Comparison of ENCODE assay signal across 11 mouse cellular contexts in genomic region chr13:101855141-101855540, GRCm38 (mm10).
DNase-seq lines count a peak whose midpoint lies in the region; ATAC-seq lines count a peak whose summit lies in the region.
"Had no signal": no experiment of that assay in that cellular context is flagged by ENCODE, and none has a peak within 500 bp of the region (broad histone marks: within the 10 kb centered on the region; RNA-seq: fewer than 3 reads in every experiment).

No protein-coding gene starts in this region.

- no peaks in the 10 kb centered on the region for H3K9me3 ChIP-seq in hindbrain, embryonic 14.5 days (ENCODE audit: control insufficient read depth, low read length)
- peaks cover 7% of the 10 kb centered on the region; the same call in 1 of the 2 replicates for H3K9me3 ChIP-seq in hindbrain, embryonic 13.5 days
- H3K9me3 ChIP-seq: embryonic facial prominence, embryonic 13.5 days; lung, embryonic 15.5 days had no signal

- no peak for ATAC-seq in hindbrain, embryonic 14.5 days (ENCODE audit: low FRiP score)
- ATAC-seq in hindbrain, embryonic 13.5 days (ENCODE audit: low FRiP score) = no peak

- H3K27me3 ChIP-seq in hindbrain, embryonic 14.5 days (ENCODE audit: control insufficient read depth, insufficient read depth, low read length) = no peaks in the 10 kb centered on the region
- H3K27me3 ChIP-seq in hindbrain, embryonic 13.5 days = no peaks in the 10 kb centered on the region
- H3K27me3 ChIP-seq: embryonic facial prominence, embryonic 13.5 days; lung, embryonic 15.5 days had no signal

- no peak overlapping the region for H3K9ac ChIP-seq in hindbrain, embryonic 14.5 days
- H3K9ac ChIP-seq in hindbrain, embryonic 13.5 days = no peak overlapping the region
- H3K9ac ChIP-seq: embryonic facial prominence, embryonic 13.5 days; lung, embryonic 15.5 days had no signal

- H3K4me1 ChIP-seq in hindbrain, embryonic 14.5 days (replicated peaks; ENCODE audit: control insufficient read depth, insufficient read depth, low read length) = no peaks in the 10 kb centered on the region
- H3K4me1 ChIP-seq in hindbrain, embryonic 13.5 days (replicated peaks) = no peaks in the 10 kb centered on the region
- H3K4me1 ChIP-seq: embryonic facial prominence, embryonic 13.5 days; lung, embryonic 15.5 days had no signal

- peak; percentile 41 for DNase-seq in hindbrain, embryonic 14.5 days (ENCODE audit: low spot score)
- DNase-seq in cerebellum, adult 18-20 months = peak; percentile 11 to 15
- DNase-seq in cerebellum, postnatal 25 days = peak; percentile 25 to 49
- peak; percentile 14 for DNase-seq in left cerebral cortex, adult 11 months (ENCODE audit: low spot score)
- no peak for DNase-seq in natural killer cell, adult 2 months (ENCODE audit: low spot score in 2 of 2)
- DNase-seq in lung, postnatal 25 days (ENCODE audit: low spot score) = no peak
- DNase-seq: adrenal gland, postnatal 10 days had no signal

- WGBS in hindbrain, embryonic 14.5 days = 66% methylated on average over 9 of the region's 9 CpGs
- 69% methylated on average over 9 of the region's 9 CpGs for WGBS in hindbrain, embryonic 13.5 days

- no peak overlapping the region for H3K4me2 ChIP-seq in hindbrain, embryonic 14.5 days (replicated peaks)
- H3K4me2 ChIP-seq in hindbrain, embryonic 13.5 days = no peak overlapping the region
- H3K4me2 ChIP-seq: embryonic facial prominence, embryonic 13.5 days; lung, embryonic 15.5 days had no signal

- H3K36me3 ChIP-seq in hindbrain, embryonic 14.5 days (replicated peaks; ENCODE audit: control insufficient read depth, insufficient read depth) = no peaks in the 10 kb centered on the region
- H3K36me3 ChIP-seq in hindbrain, embryonic 13.5 days = no peaks in the 10 kb centered on the region
- H3K36me3 ChIP-seq: embryonic facial prominence, embryonic 13.5 days; G1E; lung, embryonic 15.5 days had no signal

- H3K4me3 ChIP-seq in hindbrain, embryonic 14.5 days (replicated peaks; ENCODE audit: low read length) = no peak overlapping the region
- H3K4me3 ChIP-seq in hindbrain, embryonic 13.5 days = no peak overlapping the region
- H3K4me3 ChIP-seq: embryonic facial prominence, embryonic 13.5 days; lung, embryonic 15.5 days had no signal

- H3K27ac ChIP-seq in hindbrain, embryonic 14.5 days = no peak overlapping the region
- H3K27ac ChIP-seq in hindbrain, embryonic 13.5 days = no peak overlapping the region
- H3K27ac ChIP-seq: embryonic facial prominence, embryonic 13.5 days; lung, embryonic 15.5 days had no signal

Comparison
In these comparisons a context has a peak if more than half of its experiments do, and no peak if none do; other contexts are left out.
1. DNase-seq: peak in hindbrain, embryonic 14.5 days (single experiment), cerebellum, adult 18-20 months (2 of 2), cerebellum, postnatal 25 days (2 of 2) and left cerebral cortex, adult 11 months (single experiment); none in natural killer cell, adult 2 months (0 of 2) and lung, postnatal 25 days (single experiment).